Mouse (Mus musculus) ovary, postnatal 14 days (tissue): ENCODE results near the gene Olfr875.
"Not testable (repeated sequence)": the region's sequence is repeated elsewhere in the genome, so short reads cannot be mapped to it uniquely, and the experiment has no call there.

ENCODE experiments used
- DNase-seq: peaks from one replicate; pipeline ENCODE4 v3.0.0; 2022; ENCODE audit warnings: low spot score

Olfr875 gene

DNA sequence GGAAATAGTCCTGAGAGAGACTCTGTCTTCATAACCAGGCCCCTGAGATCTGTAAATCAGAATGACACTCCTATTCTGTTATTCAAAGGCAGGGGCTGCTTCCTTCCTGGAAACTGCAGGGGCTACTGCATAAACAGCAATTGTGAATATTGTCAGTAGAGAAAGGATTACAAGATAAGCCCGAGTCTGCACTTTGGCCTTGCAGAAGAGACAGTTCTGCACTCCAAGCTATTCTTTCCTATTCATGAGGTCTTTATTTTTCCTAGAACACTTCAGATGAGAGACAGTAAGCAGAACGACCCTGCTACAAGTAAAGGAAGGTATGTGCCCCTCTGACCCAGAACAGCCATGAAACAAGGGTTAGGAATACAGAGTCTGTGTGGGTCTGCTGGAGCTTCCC lies at the start of gene Olfr875:
Gene Olfr875 (plus strand): TSS at position 99 of the 400 bp plus-strand sequence.
- no peak for DNase-seq

DNA sequence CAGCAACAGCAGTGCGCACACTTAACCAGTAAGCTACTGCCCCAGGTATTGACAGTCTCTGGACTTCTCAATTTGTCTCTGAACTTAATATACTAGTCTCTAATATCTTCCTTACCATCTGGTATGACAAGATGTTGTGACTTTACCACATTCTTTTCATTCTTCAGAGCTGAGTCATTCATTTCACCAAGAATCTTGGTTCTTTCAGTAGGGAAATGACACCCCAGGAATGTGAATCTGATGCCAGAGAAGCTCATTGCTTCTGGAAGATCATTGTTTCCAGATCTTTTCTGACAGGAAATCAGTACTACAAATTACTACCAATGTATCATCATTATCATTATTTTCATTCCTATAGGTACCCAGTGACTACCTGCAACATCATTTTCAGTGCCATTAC lies 37.3 kb upstream of the Olfr875 start:
- no peak for DNase-seq

DNA sequence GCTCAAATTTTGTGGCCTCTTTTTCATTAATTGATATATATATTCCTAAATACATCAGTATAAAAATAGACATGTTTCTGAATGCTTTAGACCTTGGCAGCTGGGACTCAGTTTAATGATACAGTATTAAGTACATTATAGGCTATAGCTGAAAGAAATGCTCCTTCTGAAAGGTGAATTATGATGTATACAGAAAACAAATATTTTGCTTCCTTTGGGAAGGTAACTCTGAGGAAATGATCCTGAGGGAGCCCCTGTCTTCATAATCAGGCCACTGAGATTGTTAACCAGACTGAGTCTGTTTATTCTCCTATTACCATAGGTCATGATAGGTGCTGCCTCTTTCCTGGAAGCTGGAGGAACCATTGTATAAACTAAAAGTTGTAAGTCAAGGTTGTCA lies 26.9 kb upstream of the Olfr875 start, which contains the start of gene Olfr874:
Gene Olfr874 (plus strand): TSS at position 301 of the 400 bp plus-strand sequence.
- DNase-seq = no peak

DNA sequence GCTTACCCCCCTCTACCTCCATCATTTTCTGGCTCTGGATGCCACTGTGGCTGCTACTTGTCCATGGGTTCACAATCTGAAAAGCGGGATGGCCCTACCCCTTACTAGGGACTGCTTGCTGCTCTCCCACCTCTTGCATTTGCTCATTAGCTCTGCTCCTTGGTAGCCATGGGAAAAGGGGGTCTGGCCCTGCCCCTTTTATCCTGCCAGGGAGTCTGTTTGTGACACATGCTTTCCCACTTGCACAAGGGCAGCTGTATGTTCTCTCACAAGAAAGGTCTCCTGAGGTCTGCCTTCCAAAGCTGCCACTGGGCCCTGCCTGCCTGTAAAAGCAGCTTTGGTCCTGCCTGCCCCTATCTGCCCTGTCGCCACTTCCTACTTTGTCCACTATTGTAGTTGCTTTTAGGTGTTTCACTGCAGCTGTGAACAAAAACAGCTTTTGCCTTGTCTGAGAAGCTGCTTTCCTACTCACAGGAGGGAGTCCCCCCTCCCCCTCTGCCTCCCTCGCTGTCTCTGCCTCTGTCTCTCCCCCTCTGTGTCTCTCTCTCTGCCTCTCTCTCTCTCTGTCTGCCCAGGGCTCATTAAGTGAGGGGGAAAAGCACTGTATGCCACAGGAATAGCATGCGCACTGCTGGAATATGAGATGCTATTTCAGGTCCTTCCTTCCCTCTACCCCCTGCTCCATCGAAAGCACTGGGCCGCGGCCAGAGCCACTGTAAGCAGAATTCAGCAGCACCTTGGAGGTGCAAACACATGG lies 21.2 kb upstream of the Olfr875 start:
- DNase-seq = no peak

DNA sequence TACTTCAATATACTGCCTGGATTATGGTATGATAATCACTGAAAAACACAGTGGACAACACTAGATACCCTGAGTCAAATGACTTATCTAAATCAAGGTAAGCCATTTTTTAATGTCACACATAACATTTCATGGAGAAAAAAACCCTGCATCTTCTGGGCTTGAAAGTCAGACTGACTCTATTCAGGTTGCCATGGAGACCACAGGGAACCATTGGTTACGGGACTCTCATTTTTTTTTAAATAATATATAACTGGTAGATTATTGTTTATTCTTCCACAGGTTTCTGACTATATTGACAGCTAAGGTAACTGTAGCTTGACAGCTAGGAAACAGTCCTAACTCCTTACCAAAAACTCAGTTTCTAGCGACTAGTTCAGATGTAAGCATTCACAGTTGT lies 20.2 kb upstream of the Olfr875 start:
- DNase-seq = no peak

DNA sequence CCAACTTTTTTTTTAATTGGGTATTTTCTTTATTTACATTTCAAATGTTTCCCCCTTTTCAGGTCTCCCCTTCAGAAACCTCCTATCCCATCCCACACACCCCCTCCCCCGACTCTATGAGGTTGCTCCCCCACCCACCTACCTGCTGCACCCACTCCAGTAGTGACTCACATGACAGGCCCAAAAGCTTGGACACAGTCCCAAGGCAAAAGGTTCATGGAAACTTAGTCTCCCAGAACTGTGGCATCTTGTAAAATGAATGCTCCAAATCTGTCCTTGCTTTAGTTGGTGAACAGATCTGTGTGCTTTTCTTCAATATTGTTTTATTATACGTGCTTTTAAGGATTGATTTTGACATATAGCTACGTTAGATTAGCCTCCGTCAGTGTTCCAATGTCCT lies 19.7 kb upstream of the Olfr875 start:
- no peak for DNase-seq

DNA sequence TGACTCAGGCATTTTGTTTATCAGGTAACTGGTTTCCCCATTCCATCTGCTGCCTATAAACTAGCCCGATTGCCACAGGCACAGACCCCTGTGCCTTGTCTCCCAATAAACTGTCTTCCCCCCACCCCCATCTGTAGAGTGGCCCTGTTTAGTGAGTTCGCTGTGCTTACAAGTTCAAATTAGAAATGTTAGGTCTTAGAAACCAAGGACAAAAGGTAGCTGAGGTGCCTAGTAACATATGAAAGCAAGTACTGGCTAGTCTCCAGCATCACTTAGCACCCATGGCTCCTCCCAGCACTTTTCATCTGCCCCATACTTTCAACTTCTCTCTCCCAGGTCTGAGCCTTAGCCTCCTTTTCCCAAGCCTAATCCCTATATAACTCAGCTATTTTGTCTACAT lies 9.9 kb upstream of the Olfr875 start:
- no peak for DNase-seq

DNA sequence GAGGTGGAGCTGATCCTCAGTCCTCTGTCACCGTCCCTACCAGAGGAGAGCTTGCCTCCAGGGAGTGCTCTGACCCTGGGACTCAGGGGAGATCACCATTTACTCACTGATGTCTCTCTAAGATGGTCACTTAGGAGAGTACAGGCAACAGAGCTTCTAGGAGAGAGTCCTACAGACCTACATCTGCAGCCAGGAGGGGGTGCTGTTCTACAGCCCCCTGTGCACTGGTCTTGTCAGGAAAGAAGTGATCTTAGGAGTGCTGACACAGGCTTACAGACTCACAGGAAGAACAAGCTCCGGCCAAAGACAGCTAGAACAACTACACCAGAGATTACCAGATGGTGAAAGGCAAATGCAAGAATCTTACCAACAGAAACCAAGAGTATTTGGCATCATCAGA lies 9.1 kb upstream of the Olfr875 start:
- DNase-seq = no peak

DNA sequence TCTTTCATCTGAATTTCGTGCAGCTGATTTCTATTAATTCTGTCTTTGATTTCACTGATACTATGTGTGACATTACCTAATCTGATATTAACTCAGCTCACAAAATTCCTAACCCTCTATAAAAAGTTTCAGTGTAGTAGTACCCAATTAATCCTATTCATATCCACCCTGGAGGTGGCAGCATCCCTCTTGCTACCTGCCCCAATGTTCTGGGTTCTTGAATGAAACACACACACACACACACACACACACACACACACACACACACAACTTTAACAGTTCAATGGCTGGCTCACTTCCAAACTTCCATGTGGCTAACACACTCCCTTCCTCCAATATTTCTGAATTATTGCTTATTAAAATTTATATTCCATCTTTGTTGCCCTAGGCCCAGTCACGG lies 996 bp upstream of the Olfr875 start:
- no peak for DNase-seq

DNA sequence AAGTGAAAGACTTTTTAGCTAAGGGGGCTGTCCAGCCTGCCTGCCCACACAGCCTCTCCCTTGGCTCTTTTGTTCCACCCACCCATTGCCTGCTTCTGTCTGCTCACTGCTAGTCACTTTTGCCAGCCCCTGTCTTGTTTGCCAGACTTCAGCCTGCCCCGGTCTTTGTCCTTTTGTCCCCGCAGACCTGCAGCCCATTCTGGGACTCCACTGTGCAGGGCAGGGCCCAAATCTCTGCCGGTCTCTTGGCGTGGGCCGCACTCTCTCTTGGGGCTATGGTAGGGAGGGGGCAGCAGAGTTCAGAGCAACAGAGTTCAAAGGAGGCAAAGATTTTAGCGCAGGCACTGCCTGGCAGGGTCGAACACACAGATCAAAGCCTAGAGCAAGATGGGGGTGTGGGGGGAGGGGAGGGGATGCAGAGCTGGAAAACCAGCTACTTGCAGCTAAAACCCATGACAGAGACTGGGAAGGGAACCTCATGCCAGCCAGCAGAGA lies 11.2 kb downstream of the Olfr875 start:
- no peak for DNase-seq

DNA sequence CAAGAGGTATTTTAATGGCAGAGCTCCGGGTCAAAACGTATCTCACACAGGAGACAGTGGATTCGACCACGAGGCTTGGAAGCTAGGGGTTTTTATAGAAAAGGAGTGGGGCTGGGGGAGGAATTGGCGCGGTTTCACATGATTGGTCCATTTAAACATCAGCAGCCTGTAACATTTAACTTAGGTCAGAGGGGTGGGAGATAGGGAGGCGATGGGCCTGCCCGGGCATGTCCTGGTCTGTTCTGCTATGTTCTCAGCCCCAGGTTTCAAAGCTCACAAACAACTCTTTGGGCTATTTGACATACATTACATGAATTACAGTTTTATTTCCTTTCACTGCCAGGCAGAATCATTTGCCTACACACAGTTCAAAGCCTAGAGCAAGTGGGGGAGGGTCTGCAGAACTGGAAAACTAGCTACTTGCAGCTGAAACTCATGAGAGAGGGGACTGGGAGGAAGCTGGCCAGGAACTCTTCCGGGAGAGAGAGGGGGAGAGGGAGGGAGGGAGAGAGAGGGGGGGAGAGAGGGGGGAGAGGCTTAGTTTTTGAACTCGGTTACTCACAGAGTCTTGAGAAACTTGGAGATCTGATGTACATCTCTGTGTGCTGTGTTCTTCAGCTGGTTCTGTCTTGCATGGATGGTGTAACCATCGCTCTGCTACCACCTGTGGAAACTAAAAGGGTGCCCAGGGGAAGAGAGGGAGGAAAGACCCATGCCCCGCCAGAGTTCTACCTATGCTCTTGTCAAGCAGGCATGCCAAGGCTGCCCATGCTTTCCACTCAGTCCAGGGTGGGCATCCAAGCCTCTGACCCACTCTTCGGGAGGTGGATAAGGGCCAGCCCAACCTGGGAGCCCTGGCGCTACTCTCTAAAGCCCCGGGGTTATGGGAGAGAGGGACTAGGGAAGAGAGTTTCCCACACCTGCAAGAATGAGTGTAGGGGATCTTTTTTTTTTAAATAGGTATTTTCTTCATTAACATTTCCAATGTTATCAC lies 12.0 kb downstream of the Olfr875 start:
- not testable (repeated sequence) for DNase-seq

DNA sequence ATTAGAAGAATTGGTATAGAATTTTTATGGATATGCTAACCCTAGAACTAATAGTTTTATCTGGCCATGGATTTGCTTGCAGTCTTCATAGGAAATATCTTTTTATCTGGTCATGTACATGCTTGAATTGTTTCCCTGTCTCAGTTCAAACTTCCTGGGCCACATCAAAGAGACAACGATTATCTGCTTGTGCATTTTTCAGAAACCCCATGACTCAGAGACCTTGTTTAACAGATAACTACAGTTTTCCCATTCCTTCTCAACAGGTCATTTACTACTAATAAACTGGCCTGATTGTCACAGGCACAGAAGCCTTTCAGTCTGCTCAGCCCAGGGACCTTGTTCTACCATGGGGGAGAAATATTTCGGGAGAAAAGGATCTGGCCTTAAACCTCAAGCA lies 14.8 kb downstream of the Olfr875 start:
- DNase-seq = no peak

DNA sequence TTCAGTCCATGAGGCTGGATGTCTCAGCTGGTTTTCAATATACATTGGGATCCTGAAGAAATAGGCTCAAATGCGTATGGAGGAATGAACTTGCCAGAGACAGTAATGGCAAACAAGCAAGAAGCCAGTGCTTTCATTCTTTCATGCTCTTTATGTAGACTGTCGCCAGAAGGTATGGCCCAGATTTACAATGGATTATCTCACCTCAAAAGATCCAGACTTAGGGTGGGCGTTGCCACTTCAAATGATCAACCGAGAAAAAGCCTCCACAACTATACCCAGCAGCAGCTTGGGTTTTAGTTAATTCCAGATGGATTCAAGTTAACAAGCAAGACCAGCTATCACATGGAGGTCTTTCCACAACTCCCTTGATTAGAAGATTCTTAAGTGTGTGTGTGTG lies 30.4 kb downstream of the Olfr875 start:
- no peak for DNase-seq

DNA sequence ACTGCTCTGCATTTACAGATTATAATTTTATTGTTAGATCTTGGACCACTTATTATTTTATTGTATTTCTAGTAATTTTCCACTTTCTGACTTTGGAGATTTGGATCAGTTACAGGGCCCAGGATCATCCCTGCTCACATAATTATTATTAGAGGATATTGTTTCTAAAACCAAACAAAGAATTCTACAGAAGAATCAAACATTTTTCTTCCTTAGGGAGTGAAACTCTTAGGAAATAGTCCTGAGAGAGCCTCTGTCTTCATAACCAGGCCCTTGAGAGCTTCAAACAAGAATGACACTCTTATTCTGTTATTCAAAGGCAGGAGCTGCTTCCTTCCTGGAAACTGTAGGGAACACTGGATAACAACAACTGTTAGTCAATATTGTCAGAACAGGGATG lies 31.1 kb downstream of the Olfr875 start, which contains the start of gene Olfr876:
Gene Olfr876 (plus strand): TSS at position 301 of the 400 bp plus-strand sequence.
- no peak for DNase-seq

DNA sequence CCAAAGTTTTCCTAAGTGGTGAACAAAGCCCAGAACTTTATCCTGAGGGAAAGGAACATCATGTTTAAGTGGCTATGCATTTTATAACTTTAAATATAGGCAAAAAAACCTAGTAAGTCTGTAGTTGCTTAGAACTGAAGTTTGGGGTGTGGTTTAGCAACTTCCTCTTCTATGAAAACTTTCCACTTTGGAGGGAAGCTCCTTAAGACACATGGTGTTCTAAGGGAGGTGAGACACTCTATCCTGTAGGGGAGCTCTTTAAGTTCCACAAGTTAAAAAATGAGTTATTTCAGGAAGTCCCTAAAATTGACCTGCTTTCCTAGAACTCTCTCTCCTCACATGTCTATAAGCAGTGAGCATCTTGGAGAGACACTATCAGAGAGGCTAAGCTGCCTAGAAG lies 35.6 kb downstream of the Olfr875 start:
- no peak for DNase-seq

DNA sequence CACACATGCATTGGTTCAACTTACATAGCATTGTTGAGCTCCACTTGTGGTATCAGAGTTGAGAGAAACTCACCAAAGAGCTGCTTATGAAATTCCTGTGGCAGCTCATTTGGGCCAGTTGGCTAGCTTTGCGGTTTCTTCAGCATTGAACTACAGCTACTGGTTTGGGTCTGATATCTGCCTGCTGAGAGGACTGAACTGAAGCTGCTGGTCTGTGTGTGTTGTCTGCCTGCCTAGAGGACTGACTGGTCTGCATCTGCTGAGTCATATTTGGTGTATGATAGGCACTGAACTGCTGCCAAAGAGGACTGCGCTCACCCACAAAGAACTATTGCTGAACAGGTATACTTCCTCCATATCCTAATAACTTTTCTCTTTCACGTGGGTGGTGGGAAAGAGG lies 36.8 kb downstream of the Olfr875 start:
- DNase-seq = no peak

DNA sequence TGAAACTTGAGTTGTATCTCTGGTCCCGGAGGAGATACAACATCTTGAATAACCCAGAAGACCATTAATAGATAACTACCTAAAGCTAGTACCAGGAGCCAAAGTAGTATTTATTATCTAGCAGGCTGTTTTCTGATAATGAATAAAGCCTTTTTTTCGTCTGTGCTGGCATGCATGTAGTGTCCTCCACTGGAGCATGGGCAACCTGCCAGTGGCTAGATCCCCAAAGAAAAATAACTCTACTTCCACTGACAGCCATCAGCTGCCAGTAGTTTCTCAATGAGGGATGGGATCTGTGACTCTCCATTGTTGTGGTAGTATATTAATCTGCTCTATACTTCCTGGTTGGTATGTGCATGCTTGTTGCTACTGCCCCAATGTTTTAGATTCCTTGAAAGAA lies 37.3 kb downstream of the Olfr875 start:
- DNase-seq = no peak

DNA sequence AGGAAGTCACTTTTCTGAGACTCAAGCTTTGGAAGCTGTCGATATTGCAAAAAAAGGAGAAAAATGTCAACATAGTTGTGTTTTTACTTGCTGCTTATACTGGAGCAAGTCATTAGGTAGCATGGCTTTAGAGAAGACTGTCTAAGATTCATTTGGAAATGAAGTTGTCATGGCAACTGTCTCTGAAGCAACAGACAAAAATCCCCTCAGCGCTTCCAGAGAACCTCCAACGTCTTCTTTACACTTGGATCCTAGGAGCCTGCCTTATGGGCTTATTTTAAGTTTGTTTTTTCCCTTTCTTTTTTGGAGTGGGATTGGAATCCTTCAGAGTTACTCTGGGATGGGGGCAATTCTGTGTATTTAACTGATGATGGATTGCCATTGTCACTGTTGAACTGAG lies 43.0 kb downstream of the Olfr875 start:
- DNase-seq = no peak
